Mouse (Mus musculus) liver, embryonic 11.5 days (tissue): Measurements from ENCODE around the gene Krr1. TPM values are rescaled to one million over a fixed set of nuclear protein-coding genes. Genes with fewer than 3 reads are reported as not detected.
"Not testable (repeated sequence)": the region's sequence is repeated elsewhere in the genome, so short reads cannot be mapped to it uniquely, and the experiment has no call there.

Experiments
- ATAC-seq: fragments of 200-750 bp; cut with Nextera tagmentation; replicated peaks from 2 replicates; pipeline ENCODE4 v1.8.0; 2017; ENCODE audit warnings: moderate number of reproducible peaks, mild to moderate bottlenecking, moderate TSS enrichment, moderate library complexity; ENCODE audit not compliant: low FRiP score
- DNase-seq: peaks from one replicate; pipeline ENCODE4 v3.0.0-alpha.2; 2017; ENCODE audit warnings: low spot score
- H3K27ac ChIP-seq: fragments of 300-500 bp; sonication (generic); 2 replicates; pipeline ENCODE4 v1.5.1; 2014; ENCODE audit warnings: mild to moderate bottlenecking, low read depth, low read length, control low read depth
- H3K27me3 ChIP-seq: fragments of 300-500 bp; sonication (generic); replicated peaks from 2 replicates; pipeline ENCODE4 v1.6.1; 2014; ENCODE audit warnings: low read length, mixed read lengths; ENCODE audit not compliant: control insufficient read depth, insufficient read depth
- H3K36me3 ChIP-seq: fragments of 300-500 bp; sonication (generic); 2 replicates; pipeline ENCODE4 v1.6.1; 2014; ENCODE audit warnings: mild to moderate bottlenecking, low read length, moderate library complexity, mixed read lengths; ENCODE audit not compliant: control insufficient read depth, insufficient read depth
- H3K4me1 ChIP-seq: fragments of 300-500 bp; sonication (generic); replicated peaks from 2 replicates; pipeline ENCODE4 v1.6.1; 2014; ENCODE audit warnings: low read length, mixed read lengths; ENCODE audit not compliant: control insufficient read depth, insufficient read depth
- H3K4me2 ChIP-seq: fragments of 300-500 bp; sonication (generic); 2 replicates; pipeline ENCODE4 v1.6.1; 2014; ENCODE audit warnings: mild to moderate bottlenecking, control low read depth, moderate library complexity
- H3K4me3 ChIP-seq: fragments of 300-500 bp; sonication (generic); 2 replicates; pipeline ENCODE4 v1.5.1; 2014; ENCODE audit warnings: low read depth, low read length, control low read depth
- H3K9ac ChIP-seq: fragments of 300-500 bp; sonication (generic); 2 replicates; pipeline ENCODE4 v1.6.1; 2014; ENCODE audit warnings: low read depth, low read length, control low read depth
- H3K9me3 ChIP-seq: fragments of 300-500 bp; sonication (generic); 2 replicates; pipeline ENCODE4 v1.6.1; 2016; ENCODE audit warnings: low read length, inconsistent platforms, mixed read lengths; ENCODE audit not compliant: control insufficient read depth
- WGBS: fragments of 180-500 bp; shearing (Covaris S2); extraction: QIAGEN DNeasy Blood & Tissue Kit; methylation state at CpG from one replicate; pipeline ENCODE4 v1.1.7; 2014; 5-methylcytosine and 5-hydroxymethylcytosine counted together
- polyA plus RNA-seq: library from polyadenylated mRNA; unstranded; fragments of >200 nt; fragmentation: Nextera tagmentation; extraction: Ambion mirVana; gene quantifications from 2 replicates; pipeline ENCODE4 v1.2.1, GENCODE M21; 2014

The Krr1 gene
- polyA plus RNA-seq, 1 experiment from 2014 or later, result 56.5 TPM

DNA sequence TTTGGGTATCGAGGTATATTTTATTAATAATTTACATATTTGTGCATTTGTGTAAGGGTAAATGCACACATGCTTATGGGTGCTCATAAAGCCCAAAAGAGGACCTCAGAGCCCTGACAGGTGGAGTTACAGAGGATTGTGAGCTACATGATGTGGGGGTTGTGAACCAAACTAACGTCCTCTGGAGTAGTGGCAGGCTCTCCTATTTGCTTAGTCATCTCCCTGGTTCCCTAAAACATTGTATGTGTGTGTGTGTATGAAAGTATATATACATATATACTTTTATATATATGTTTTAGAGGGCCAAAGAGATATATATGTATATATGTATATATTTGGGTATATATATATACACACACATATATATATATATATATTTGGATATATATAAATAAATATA, 51.1 kb downstream of the Krr1 start:
- H3K27ac ChIP-seq, result no peak overlapping the region
- no peak for ATAC-seq
- no peak overlapping the region for H3K4me3 ChIP-seq
- H3K4me2 ChIP-seq, result no peak overlapping the region
- H3K4me1 ChIP-seq, result no peaks in the 10 kb centered on the region
- no peak overlapping the region for H3K9ac ChIP-seq
- no peaks in the 10 kb centered on the region for H3K27me3 ChIP-seq
- no peaks in the 10 kb centered on the region for H3K36me3 ChIP-seq
- H3K9me3 ChIP-seq, result no peaks in the 10 kb centered on the region
- WGBS, result 49% methylated on average over 2 of the region's 2 CpGs
- DNase-seq, result no peak

DNA sequence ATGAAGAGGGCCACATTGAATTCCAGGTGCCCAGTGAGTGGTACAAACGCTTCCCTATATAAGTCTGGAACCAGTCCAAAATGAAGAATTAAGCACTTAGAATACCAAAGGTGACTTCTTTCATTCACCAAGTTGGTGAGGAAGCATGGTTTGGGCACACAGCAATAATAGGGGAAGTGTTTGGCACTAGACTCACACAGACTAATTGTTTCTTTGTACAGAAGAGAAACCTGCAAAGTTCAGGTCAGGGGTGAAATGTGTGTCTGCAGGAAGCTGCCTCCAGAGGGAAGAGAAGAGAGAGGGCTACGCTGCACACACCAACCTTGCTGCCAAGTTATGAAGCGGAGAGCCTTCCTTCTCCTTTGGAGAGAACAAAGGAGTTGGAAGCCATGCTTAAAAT, 56.2 kb downstream of the Krr1 start:
- not testable (repeated sequence) for ATAC-seq, H3K36me3 ChIP-seq, H3K9me3 ChIP-seq

More for the DNA sequence above, 56.2 kb downstream of the Krr1 start:
- H3K27ac ChIP-seq, H3K9ac ChIP-seq, H3K27me3 ChIP-seq, H3K4me2 ChIP-seq, H3K4me3 ChIP-seq, DNase-seq, H3K4me1 ChIP-seq: not testable (repeated sequence)
- 74% methylated on average over 3 of the region's 3 CpGs for WGBS

Other genes starting within 250 kb of the Krr1 start
- 7.8 and 9.8 TPM in 2 replicates for gene Glipr1, start 30.0 kb downstream of the Krr1 start, polyA plus RNA-seq
- gene Glipr1l1, start 87.5 kb downstream of the Krr1 start, polyA plus RNA-seq, result not detected in 2 replicates
- gene Glipr1l2, start 110.7 kb downstream of the Krr1 start, polyA plus RNA-seq, result not detected in 2 replicates
- gene Glipr1l3, start 187.7 kb downstream of the Krr1 start, polyA plus RNA-seq, result not detected in 2 replicates
- not detected in 2 replicates for gene Caps2, start 191.0 kb downstream of the Krr1 start, polyA plus RNA-seq